Mouse (Mus musculus): ENCODE results near the gene Klc1.

- TF ChIP-seq CTCF (IDR thresholded peaks at IDR 0.05; ENCODE audit: low read depth, low read length) = no peak
- TF ChIP-seq POLR2A (IDR thresholded peaks at IDR 0.05; ENCODE audit: extremely low read depth, insufficient read depth, low read length) = no peak
Observed at GRCm38 (mm10) chr12:111718656-111719055, 40.0 kb upstream of the Klc1 start.

Measured in liver, adult 2 months (tissue).